Mouse (Mus musculus) kidney, adult 8-10 months (tissue): ENCODE data around the gene Gsn.

ENCODE experiments used
- DNase-seq, 2 experiments: peaks; one replicate each; pipeline ENCODE4 v3.0.0; 2022

Gene Gsn

GRCm38 (mm10) chr2:35255004-35255403 lies 1.2 kb upstream of the Gsn start:
- DNase-seq = no peak

- DNase-seq = no peak
Measured at GRCm38 (mm10) chr2:35255462-35255861, 718 bp upstream of the Gsn start.

GRCm38 (mm10) chr2:35256932-35257331 lies 752 bp downstream of the Gsn start:
- no peak for DNase-seq

GRCm38 (mm10) chr2:35257886-35258285 lies 1.7 kb downstream of the Gsn start:
- no peak for DNase-seq

GRCm38 (mm10) chr2:35258590-35258989 lies 2.4 kb downstream of the Gsn start:
- no peak for DNase-seq

GRCm38 (mm10) chr2:35259338-35260080 lies 3.3 kb downstream of the Gsn start:
- DNase-seq = no peak

- no peak for DNase-seq
Measured at GRCm38 (mm10) chr2:35260291-35260690, 4.1 kb downstream of the Gsn start.

- no peak for DNase-seq
Measured at GRCm38 (mm10) chr2:35264095-35264494, 7.9 kb downstream of the Gsn start.

- peak in 1 of 2 experiments; percentile 37 for DNase-seq
Measured at GRCm38 (mm10) chr2:35265296-35265695, 9.1 kb downstream of the Gsn start.

- DNase-seq = no peak
Measured at GRCm38 (mm10) chr2:35265775-35266174, 9.6 kb downstream of the Gsn start.

GRCm38 (mm10) chr2:35266251-35266905 lies 10.2 kb downstream of the Gsn start:
- no peak for DNase-seq

GRCm38 (mm10) chr2:35267156-35267875 lies 11.1 kb downstream of the Gsn start:
- DNase-seq = peak in 1 of 2 experiments; percentile 36

- no peak for DNase-seq
Measured at GRCm38 (mm10) chr2:35267876-35268566, 11.8 kb downstream of the Gsn start.

GRCm38 (mm10) chr2:35269136-35269535 lies 13.0 kb downstream of the Gsn start:
- DNase-seq = no peak

- peak in 1 of 2 experiments; percentile 52 for DNase-seq
Measured at GRCm38 (mm10) chr2:35269716-35270260, 13.6 kb downstream of the Gsn start.

GRCm38 (mm10) chr2:35270531-35270984 lies 14.4 kb downstream of the Gsn start:
- DNase-seq = peak; percentile 68 to 73

- no peak for DNase-seq
Measured at GRCm38 (mm10) chr2:35271817-35272216, 15.6 kb downstream of the Gsn start.

- DNase-seq = no peak
Measured at GRCm38 (mm10) chr2:35272881-35273280, 16.7 kb downstream of the Gsn start.

- DNase-seq = peak in 1 of 2 experiments; percentile 33
Measured at GRCm38 (mm10) chr2:35273536-35273935, 17.4 kb downstream of the Gsn start.

- DNase-seq = no peak
Measured at GRCm38 (mm10) chr2:35277686-35278085, 21.5 kb downstream of the Gsn start.

GRCm38 (mm10) chr2:35278371-35279210 lies 22.4 kb downstream of the Gsn start:
- no peak for DNase-seq

- peak; percentile 32 to 56 for DNase-seq
Measured at GRCm38 (mm10) chr2:35280001-35280400, 23.8 kb downstream of the Gsn start.
